Mouse (Mus musculus) heart, adult 8-10 months (tissue): ENCODE results near the gene Cd83. TPM values are rescaled to one million over a fixed set of nuclear protein-coding genes. Genes with fewer than 3 reads are reported as not detected.

Experiments
- DNase-seq: peaks from one replicate; pipeline ENCODE4 v3.0.0; 2022; ENCODE audit warnings: low spot score
- total RNA-seq, 4 experiments: library from RNA; stranded (reverse); gene quantifications; 2 replicates each; pipeline ENCODE4 v1.2.4; 2022

Cd83 gene
- total RNA-seq, 4 experiments from 2014 or later = 1.9 to 2.5 (median 2.2) TPM

DNA sequence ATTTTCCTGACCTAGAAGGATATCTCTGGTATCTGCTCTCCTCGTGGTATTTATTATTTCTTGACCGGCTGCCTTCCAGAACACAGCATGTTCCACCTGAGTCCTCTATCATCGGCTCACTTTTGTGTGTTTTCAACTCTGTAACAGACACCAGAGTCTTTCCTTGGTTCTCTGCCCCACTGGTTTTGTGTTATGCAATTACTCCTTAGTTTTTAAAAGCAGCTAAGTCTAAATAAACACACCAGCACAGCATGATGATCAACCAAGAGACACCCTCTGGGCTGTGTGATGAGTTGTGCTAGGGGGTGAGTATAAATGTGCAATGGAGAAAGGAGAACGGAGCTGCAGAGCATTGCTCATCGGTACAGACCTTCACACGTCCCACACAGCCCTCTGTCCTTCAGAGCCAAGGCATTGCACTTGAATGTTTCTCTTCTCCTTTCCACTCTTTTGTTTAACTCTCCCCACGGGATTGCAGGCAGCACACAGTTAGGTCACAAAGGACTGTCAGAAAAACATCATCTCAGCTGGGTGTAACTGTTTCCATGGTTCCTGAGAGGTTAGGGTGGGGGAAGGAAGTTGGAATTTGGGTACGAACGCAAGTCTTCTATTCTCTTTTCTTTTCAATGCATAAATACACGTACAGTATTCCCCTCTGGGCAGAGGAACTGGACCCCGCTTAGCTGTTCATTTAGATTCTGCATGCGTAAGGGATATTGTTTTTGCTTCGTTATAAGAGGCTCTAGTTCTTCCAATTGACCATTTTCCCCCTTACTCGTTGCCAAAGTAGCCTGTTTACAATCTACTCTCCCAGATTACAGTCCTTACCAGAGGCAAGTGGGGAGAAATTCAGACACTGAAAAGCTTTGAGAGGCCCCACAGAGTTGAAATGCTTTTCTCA is 22.0 kb downstream of the Cd83 start:
- no peak for DNase-seq

DNA sequence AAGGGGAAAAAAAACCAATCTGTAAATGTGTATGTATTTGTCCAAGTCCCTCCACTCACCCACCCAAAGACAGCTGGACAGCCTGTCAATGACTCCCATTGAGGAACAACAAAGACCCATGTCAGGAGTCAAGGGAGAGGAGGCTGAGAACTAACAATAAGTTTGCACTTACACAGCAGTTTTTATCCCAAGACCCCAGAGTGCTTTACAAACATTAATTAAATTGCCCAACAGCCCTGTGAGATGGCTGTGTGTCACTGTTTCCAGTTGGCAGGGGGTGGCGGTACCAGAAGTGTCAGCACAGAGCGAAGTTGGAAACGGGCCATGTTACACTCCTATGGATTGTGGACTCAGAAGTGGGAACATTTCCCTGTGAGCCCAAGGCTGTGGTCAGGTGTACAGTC is 22.7 kb downstream of the Cd83 start:
- no peak for DNase-seq

DNA sequence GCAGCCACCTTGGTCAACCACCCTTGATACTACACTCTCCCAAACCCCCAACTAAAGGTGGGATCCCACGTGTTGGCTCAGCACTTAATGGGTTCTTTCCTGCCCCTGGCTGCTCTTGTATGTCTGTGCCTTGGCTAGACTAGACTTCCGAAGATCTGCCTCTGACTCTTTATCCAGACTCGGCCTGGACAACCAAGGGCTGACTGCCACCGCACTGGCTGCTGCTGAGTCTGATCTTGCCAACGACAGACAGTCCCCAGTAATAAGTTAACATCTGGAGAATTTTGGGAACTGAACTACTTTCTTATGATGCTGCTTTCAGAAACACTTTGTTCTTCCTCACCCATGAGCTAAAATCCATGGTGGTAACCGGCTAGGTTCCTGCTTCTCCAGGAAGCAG is 26.0 kb downstream of the Cd83 start:
- no peak for DNase-seq

DNA sequence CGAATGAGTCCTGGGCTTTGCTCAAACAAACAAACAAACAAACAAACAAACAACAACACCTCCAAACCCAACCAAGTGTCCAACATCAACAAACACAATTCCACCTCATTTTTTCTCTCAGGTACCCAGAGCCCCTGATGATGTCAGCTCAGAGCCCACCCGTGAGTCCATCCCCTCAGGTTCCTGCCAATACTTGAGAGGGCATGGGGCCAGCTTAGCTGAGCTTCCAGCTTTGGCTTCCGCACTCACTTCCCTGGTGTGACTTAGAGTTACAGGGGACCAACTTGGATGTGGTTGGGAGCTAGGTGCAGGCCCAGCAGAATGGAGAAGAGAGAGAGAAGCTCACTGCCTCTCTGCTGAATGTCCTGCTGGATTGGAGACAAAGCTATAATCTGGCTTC is 27.3 kb downstream of the Cd83 start:
- no peak for DNase-seq

DNA sequence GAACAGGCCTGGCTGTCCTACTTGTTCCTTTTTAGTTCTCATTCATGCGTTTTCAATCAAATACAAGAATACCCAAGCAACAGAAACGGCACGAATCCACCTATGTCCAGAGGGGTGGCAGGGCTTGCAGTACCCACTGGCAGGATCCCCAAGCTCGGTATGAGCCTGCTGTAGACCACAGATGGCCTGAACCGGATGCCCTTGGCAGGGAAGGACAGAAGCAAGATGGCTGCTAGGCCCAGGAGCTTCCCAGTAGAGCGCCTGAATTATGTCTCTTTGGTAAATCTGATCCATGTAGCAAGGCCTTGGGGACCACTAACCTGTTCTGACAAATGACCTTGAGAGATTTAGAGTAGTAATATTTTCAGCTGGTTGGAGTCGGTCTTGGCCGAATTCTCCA is 28.9 kb downstream of the Cd83 start:
- DNase-seq = no peak

DNA sequence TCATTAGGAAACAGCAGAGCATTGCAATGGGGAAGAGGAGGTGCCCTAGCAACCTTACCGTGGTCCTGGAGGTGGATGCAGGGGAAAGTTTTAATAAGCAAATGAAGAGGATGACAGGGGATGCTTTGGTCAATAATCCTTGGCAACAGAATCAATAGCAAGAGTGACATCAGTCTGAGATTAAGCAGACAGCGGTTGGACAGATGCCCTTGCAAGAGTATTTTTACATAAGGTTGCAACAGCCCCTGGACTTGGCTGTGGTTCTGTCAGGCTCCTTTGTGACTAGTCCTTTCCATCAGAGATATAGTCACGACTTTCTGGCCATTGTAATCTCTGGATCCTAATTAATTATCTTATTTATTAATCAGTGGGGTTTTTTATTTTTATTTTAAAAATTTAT is 32.9 kb downstream of the Cd83 start:
- DNase-seq = no peak

DNA sequence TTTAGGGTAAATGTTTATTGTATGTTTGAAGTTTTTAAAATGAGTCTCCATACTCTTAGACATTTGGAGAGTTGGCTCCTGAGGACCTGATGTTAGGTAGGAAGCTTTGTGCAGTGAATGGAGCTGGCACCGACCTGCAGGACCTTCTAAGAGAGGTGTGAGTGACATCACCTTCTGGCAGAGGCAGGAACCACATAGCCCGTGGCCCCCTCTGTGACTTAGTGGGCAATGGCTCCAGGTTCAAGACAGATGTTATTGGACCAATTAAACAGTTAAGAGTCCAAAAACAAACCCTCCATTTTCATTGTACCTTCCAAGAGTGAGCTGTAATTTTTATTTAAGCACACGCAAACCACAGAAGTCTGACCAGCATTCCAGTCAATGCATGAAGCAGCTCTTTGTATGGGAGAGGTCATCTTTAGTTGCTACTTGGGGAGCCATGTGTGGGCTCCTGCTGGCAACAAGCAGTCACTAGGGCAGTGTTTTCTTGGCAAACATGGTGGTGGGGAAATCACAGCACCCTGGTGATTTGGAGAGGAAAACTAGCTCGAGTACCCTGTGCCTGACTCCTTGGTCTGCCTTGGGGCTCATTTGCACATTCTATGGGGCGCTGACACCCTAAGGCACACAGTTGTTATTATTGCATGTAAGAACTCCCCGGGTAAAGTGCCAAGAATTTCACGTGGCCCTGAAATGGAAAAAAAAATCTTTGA is 33.9 kb downstream of the Cd83 start:
- DNase-seq = no peak

DNA sequence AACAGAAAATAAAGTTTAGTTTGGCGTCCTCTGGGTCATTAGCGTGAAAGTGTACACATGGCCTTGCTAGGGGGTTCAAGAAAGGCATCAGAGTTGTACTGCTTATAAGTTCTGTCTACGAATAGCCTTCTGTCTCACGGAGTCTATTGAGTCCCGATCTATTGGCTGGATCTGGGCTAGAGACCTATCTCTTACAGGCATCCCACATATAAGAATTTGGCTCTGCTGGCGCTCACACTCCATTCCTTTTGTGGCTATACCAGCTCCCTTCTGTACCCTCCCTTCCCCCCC is 34.4 kb downstream of the Cd83 start:
- no peak for DNase-seq

DNA sequence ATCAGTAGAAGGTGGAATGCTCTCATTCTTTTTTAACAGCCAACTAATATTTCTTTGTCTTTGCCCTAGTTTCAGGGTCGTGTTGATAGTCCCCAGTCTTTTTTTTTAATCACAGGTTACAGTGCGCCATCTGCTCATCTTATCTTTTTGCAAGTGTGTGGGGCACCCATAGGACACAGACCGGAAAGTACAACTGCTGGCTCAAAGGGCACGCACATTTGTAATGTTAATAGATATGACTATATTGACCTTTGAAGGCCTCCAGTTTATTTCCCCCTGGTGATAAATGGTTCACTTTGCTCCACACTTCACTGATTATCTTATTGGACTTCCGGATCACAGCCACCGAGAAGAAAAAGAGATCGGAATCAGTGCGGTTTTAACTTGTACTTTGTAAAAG is 35.5 kb downstream of the Cd83 start:
- DNase-seq = no peak

DNA sequence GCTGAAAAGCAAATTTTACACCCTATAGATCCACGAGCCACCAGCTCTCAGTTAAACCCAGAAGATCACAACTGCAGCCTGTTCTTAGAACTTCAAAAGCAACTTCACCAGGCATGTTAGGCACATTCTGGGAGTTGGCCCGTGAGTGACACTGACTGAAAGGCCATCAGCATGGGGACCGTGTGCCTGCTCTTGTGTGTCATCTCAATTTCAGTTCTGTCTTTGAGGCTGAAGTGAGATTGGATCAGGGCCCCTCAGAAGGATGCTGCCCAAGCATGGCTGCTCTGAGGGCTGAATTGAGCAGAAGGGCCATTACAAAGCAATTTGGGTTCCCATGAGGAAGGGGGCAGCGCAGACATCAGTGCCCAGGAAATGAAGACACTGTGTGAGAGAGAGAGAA is 37.7 kb downstream of the Cd83 start:
- no peak for DNase-seq

DNA sequence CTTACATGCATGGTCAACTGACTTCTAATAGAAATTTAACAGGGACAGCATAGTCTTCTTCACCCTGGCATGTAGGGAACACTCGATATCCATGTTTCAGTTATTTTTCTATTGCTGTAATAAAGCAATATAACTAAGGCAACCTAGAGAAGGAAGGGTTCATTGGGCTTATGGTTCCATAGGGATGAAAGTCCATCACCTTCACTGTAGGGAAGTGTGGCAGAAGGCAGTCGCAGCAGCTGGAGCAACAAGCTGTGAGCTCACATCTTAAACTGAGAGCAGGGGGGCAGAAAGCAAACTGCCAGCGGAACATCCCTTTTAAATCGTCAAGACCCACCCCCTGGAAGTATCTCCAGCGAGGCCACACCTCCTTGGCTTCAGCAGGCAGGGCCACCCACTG is 44.1 kb downstream of the Cd83 start:
- no peak for DNase-seq

DNA sequence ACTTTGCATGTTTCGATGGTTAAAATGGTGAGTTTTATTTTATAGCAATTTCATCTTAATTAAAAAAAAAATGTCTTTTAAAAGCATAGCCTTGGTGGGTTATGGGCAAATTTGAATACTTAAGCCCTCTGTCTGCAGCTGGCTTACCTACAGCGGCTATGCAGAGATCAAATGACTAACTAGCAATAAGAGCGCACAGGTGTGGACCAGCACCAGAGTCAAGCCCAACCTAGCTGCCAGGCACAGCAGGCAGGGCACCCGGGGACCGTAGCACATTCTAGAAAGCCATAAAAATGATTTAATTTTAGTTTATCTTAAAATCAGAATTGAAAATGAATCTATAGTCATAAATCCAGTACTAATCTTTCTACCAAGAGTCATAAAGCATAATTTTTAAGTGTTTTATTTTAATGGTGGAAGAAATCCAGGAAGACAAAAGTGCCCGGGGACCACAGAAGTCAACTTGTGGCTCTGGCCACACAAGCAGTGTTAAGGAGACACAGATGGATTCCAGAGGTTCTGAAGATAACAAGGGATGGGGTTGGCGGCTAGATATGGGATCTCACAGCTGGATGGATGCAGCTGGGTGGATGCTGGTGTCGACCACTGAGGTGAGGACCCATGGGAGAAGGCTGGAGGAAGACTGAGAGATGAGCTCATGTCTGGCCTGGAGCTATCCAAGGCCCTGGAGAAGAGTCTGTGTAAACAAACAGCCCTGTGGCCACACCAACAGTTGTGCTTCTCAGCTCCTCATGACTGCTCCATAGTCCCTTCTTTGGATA is 46.5 kb downstream of the Cd83 start:
- DNase-seq = peak; percentile 51

DNA sequence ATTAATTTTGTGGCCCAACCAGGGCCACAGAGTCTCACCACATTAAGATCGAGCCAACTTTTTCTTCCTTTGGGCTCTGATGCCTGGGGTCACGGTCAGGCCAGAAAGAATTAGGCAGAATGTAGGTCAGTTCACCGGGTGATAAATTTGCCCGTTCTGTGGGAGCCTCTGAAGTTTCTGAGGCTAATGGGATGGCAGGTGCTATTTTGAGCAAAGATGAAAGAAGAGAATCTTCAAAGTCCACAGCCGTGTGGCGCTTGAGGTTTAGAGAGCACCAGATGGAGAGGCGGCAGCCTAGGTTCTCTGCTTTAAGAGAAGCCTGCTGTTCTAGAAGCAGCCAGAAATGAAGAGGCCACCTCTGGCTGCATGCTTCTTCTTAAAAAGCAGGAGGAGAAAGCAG is 48.2 kb downstream of the Cd83 start:
- no peak for DNase-seq

DNA sequence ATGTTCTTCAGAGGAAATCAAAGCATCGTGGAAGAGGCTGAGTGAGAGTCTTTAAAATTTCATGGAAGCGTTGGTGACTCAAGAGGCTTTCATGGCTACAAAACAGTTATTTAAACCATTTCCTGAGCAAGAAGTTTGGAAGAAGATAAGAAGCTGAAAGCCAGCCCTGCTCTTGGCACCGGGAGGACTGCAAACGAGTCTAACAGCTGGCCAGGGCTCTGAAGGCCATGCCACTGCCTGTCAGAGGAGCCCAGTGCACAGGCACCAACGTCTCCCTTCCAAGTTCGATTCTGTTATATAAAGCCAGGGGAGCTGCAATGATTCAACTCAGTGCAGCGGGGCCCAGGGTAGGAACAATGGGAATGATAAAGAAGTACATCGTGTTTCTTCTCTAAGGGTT is 51.8 kb downstream of the Cd83 start:
- no peak for DNase-seq

DNA sequence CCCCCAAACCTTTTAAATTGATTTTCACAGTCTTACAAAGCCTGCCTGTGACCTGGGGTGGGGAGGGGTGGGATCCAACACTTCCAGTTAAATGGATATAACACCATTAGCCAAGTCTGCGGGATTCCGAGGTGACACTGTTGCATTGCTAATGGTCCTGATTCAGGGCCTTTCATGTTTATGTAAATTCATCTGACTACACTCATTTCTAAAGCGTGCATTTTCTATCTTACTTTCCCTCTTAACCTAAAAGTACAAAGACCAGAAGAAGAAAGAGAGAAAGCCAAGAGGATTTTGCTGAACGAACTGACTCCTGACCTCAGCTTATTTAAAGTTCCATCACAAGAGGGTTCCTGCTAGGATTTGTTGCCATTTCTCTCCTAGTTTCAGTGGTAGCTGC is 53.2 kb downstream of the Cd83 start:
- DNase-seq = no peak

DNA sequence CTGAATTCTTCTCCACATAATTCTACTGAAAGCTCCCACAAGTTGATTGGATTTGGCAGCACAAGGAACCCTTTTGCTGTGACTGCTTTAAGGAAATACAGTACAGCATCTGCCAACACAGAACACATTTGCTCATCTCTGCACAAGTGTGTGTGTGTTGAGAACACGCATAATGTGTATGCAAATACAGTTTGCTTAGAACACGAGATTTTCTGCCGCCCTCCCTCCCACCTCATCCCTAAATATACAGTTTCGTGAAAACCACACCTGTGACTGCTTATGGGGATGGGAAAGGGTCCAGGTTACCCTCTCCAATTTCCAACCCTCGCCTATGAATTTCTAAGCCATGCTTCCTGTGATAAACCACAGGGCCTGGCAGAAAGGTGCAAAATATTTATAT is 60.6 kb downstream of the Cd83 start:
- DNase-seq = no peak

DNA sequence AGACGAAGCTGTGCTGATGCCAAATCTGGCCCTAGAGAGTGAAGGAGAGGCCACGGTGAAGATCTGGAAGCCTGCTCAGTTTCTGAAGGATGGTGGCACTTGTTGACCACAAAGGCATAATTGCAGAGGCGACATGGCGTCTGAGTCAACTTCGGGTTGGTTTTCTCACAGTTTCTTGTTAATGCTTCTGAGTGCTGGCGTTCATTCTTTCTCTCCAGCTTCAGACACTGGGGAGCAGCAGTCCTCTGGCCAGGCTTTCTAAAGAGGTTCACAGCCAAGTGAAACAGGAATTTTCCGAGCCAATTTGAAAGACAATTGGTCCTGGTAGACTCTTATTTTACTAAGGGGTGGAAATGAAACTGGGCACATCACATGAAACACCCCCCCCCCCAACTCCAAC is 62.6 kb downstream of the Cd83 start:
- DNase-seq = no peak

DNA sequence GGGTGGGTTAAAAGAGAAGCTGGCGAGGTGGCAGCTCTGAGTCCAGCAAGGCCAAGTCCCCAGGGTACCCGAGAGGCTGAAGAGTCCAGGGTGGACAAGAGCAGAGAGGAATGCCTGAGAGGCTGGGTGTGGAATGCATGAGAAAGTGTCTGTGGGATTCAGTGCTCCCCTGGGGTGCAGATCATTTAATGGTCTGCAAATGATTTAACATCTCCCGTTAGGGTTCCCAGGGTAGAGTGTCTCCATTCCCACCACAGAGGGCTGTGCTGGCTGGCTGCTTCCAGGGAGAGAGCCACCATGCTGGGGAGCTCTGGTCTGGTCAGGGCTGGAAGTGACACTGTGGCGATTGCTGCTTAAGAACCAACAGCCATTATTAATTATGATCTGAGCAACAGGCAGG is 65.2 kb downstream of the Cd83 start:
- DNase-seq = no peak

DNA sequence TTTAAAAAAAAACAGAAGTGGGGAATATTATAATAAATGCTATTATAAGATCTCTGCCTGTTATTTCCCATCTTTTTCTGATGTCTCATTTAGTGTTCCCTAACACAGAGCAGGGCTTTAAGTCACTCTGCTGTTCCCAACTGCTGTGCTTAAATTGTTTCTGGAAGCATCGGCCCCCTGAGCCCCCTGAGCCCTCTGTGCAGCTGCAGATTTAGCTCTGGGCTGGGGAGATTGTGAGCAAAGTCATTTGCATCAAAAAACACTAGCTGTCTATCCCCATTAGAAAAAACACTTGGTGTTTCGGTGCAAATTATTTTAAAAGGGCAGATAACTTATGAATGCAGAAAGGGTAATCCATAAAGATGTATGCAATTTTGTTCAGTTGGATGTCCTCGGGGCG is 66.5 kb downstream of the Cd83 start:
- no peak for DNase-seq
